15 mouse cellular contexts compared by ENCODE assay signal in the genomic region with DNA sequence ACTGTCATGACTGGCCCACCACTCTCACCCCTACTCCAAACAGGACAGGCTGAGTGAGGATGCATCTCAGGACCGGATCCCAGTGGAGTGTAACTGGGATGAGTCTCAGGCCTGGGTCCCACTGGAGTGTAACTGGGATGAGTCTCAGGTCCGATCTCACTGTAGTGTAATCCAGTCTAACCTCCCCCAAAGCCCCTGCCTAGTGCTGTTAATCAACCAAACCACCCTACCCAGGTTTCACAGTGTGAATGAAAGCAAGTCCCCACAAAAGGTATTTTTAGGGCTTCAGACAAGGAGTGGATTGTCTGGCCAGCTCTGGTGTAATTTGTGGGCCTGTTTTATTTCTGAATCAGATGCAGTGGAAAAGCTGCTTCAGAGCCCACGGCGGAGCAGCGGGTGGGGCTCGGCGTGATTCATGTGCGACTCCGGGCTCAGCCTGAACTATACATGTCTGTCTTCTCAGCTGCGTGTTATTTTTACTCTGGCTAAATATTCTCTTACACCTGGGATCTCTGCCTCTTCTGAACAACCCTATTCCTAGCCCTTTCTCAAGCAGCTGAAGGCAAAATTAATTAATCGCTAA.
DNase-seq lines count a peak whose midpoint lies in the region; ATAC-seq and TF ChIP-seq lines count a peak whose summit lies in the region.
"Had no signal": no experiment of that assay in that cellular context is flagged by ENCODE, and none has a peak within 500 bp of the region (broad histone marks: within the 10 kb centered on the region; RNA-seq: fewer than 3 reads in every experiment).

No protein-coding gene starts in this region.

- TF ChIP-seq CTCF in hindbrain, postnatal 0 days (IDR thresholded peaks at IDR 0.05; ENCODE audit: low read depth): no peak

- H3K9ac ChIP-seq in forebrain, embryonic 14.5 days (ENCODE audit: low read length): no peak overlapping the region
- H3K9ac ChIP-seq in forebrain, embryonic 15.5 days (replicated peaks): no peak overlapping the region
- no peak overlapping the region for H3K9ac ChIP-seq in hindbrain, embryonic 16.5 days (ENCODE audit: low read depth, low read length)
- H3K9ac ChIP-seq in hindbrain, postnatal 0 days (replicated peaks; ENCODE audit: low read length): no peak overlapping the region
- no peak overlapping the region for H3K9ac ChIP-seq in limb, embryonic 13.5 days
- H3K9ac ChIP-seq: liver, embryonic 12.5 days; neural tube, embryonic 15.5 days had no signal

- DNase-seq in forebrain, embryonic 14.5 days (ENCODE audit: low spot score): peak; percentile 6
- DNase-seq in hindbrain, postnatal 0 days (ENCODE audit: low spot score): no peak
- DNase-seq in NIH3T3 (ENCODE audit: low read depth): peak; percentile 57
- no peak for DNase-seq in neural tube, embryonic 10.5 days (ENCODE audit: extremely low spot score, low spot score)
- DNase-seq in Muller cell, postnatal 12 days (ENCODE audit: inconsistent ontology term): no peak
- DNase-seq: adrenal gland, postnatal 36 days; cerebellum, adult 2 months; embryo, embryonic 11 days had no signal

- WGBS in forebrain, embryonic 14.5 days: 66% methylated on average over 11 of the region's 11 CpGs
- 58% methylated on average over 11 of the region's 11 CpGs for WGBS in forebrain, embryonic 15.5 days
- WGBS in hindbrain, embryonic 16.5 days: 57% methylated on average over 11 of the region's 11 CpGs
- 64% methylated on average over 11 of the region's 11 CpGs for WGBS in hindbrain, postnatal 0 days
- 72% methylated on average over 11 of the region's 11 CpGs for WGBS in limb, embryonic 13.5 days

- H3K36me3 ChIP-seq in forebrain, embryonic 14.5 days (ENCODE audit: control insufficient read depth, insufficient read depth, low read length): no peaks in the 10 kb centered on the region
- no peaks in the 10 kb centered on the region for H3K36me3 ChIP-seq in forebrain, embryonic 15.5 days
- H3K36me3 ChIP-seq in hindbrain, embryonic 16.5 days (ENCODE audit: control insufficient read depth, insufficient read depth, low read length): no peaks in the 10 kb centered on the region
- H3K36me3 ChIP-seq in hindbrain, postnatal 0 days (ENCODE audit: insufficient read depth, low read length): no peaks in the 10 kb centered on the region
- H3K36me3 ChIP-seq in limb, embryonic 13.5 days: 0 out of 2 replicates have a peak, but pooled peaks cover 8% of the 10 kb centered on the region
- H3K36me3 ChIP-seq: liver, embryonic 12.5 days; neural tube, embryonic 15.5 days had no signal

- no peak overlapping the region for H3K4me2 ChIP-seq in forebrain, embryonic 14.5 days (ENCODE audit: low read length)
- H3K4me2 ChIP-seq in forebrain, embryonic 15.5 days (replicated peaks): no peak overlapping the region
- no peak overlapping the region for H3K4me2 ChIP-seq in hindbrain, embryonic 16.5 days (ENCODE audit: low read length)
- H3K4me2 ChIP-seq in hindbrain, postnatal 0 days (ENCODE audit: low read depth, low read length): no peak overlapping the region
- no peak overlapping the region for H3K4me2 ChIP-seq in limb, embryonic 13.5 days (replicated peaks)
- H3K4me2 ChIP-seq: heart, embryonic 11.5 days; liver, embryonic 12.5 days; neural tube, embryonic 15.5 days had no signal

- H3K27ac ChIP-seq in forebrain, embryonic 14.5 days (ENCODE audit: low read depth, low read length): no peak overlapping the region
- no peak overlapping the region for H3K27ac ChIP-seq in forebrain, embryonic 15.5 days (replicated peaks)
- 0 out of 2 replicates have a peak overlapping the region, but pooled peaks have one; percentile 30 for H3K27ac ChIP-seq in hindbrain, embryonic 16.5 days (ENCODE audit: low read depth, low read length)
- no peak overlapping the region for H3K27ac ChIP-seq in hindbrain, postnatal 0 days
- H3K27ac ChIP-seq in limb, embryonic 13.5 days: peak overlapping the region; percentile 84
- H3K27ac ChIP-seq: liver, embryonic 12.5 days; neural tube, embryonic 15.5 days had no signal

- ATAC-seq in forebrain, embryonic 14.5 days: no peak
- ATAC-seq in forebrain, embryonic 15.5 days (replicated peaks): no peak
- no peak for ATAC-seq in hindbrain, embryonic 16.5 days
- ATAC-seq in hindbrain, postnatal 0 days: no peak
- ATAC-seq in limb, embryonic 13.5 days (ENCODE audit: low FRiP score, low read depth): peak; percentile 79
- ATAC-seq: liver, embryonic 12.5 days; midbrain, embryonic 16.5 days had no signal

- H3K27me3 ChIP-seq in forebrain, embryonic 14.5 days (replicated peaks; ENCODE audit: control insufficient read depth, insufficient read depth, low read length): no peaks in the 10 kb centered on the region
- H3K27me3 ChIP-seq in forebrain, embryonic 15.5 days: no peaks in the 10 kb centered on the region
- H3K27me3 ChIP-seq in hindbrain, embryonic 16.5 days (replicated peaks; ENCODE audit: control insufficient read depth, insufficient read depth, low read length): no peaks in the 10 kb centered on the region
- H3K27me3 ChIP-seq in hindbrain, postnatal 0 days (ENCODE audit: insufficient read depth, low read length): no peaks in the 10 kb centered on the region
- H3K27me3 ChIP-seq in limb, embryonic 13.5 days: no peaks in the 10 kb centered on the region
- H3K27me3 ChIP-seq: liver, embryonic 12.5 days; neural tube, embryonic 15.5 days had no signal

- no peaks in the 10 kb centered on the region for H3K4me1 ChIP-seq in forebrain, embryonic 14.5 days (ENCODE audit: control insufficient read depth, insufficient read depth, low read length)
- H3K4me1 ChIP-seq in forebrain, embryonic 15.5 days: peaks cover 3% of the 10 kb centered on the region; the same call in 1 of the 2 replicates
- no peaks in the 10 kb centered on the region for H3K4me1 ChIP-seq in hindbrain, embryonic 16.5 days (ENCODE audit: control insufficient read depth, insufficient read depth, low read depth, low read length)
- H3K4me1 ChIP-seq in hindbrain, postnatal 0 days (ENCODE audit: insufficient read depth, low read length): no peaks in the 10 kb centered on the region
- H3K4me1 ChIP-seq in limb, embryonic 13.5 days: peaks cover 14% of the 10 kb centered on the region; the same call in 1 of the 2 replicates
- H3K4me1 ChIP-seq: liver, embryonic 12.5 days had no signal

- no peak overlapping the region for H3K4me3 ChIP-seq in forebrain, embryonic 14.5 days (ENCODE audit: low read depth, low read length)
- no peak overlapping the region for H3K4me3 ChIP-seq in forebrain, embryonic 15.5 days
- no peak overlapping the region for H3K4me3 ChIP-seq in hindbrain, embryonic 16.5 days (ENCODE audit: low read length)
- H3K4me3 ChIP-seq in hindbrain, postnatal 0 days (ENCODE audit: low read length): no peak overlapping the region
- no peak overlapping the region for H3K4me3 ChIP-seq in limb, embryonic 13.5 days
- H3K4me3 ChIP-seq: liver, embryonic 12.5 days; neural tube, embryonic 15.5 days had no signal

- no peaks in the 10 kb centered on the region for H3K9me3 ChIP-seq in forebrain, embryonic 14.5 days (replicated peaks; ENCODE audit: control insufficient read depth, low read length)
- no peaks in the 10 kb centered on the region for H3K9me3 ChIP-seq in forebrain, embryonic 15.5 days
- H3K9me3 ChIP-seq in hindbrain, embryonic 16.5 days (ENCODE audit: control insufficient read depth, low read length): no peaks in the 10 kb centered on the region
- H3K9me3 ChIP-seq in hindbrain, postnatal 0 days (ENCODE audit: low read length): no peaks in the 10 kb centered on the region
- no peaks in the 10 kb centered on the region for H3K9me3 ChIP-seq in limb, embryonic 13.5 days
- H3K9me3 ChIP-seq: liver, embryonic 12.5 days; neural tube, embryonic 15.5 days had no signal

Comparison
In these comparisons a context has a peak if more than half of its experiments do, and no peak if none do; other contexts are left out.
1. H3K27ac ChIP-seq: peak in hindbrain, embryonic 16.5 days (single experiment) and limb, embryonic 13.5 days (single experiment); none in forebrain, embryonic 14.5 days (single experiment), forebrain, embryonic 15.5 days (single experiment) and hindbrain, postnatal 0 days (single experiment).
2. DNase-seq: peak in forebrain, embryonic 14.5 days (single experiment) and NIH3T3 (single experiment); none in hindbrain, postnatal 0 days (single experiment), neural tube, embryonic 10.5 days (single experiment) and Muller cell, postnatal 12 days (single experiment).